Mouse (Mus musculus) heart, adult 2 months (tissue): ENCODE measurements around the gene Cnst. TPM values are rescaled to one million over a fixed set of nuclear protein-coding genes. Genes with fewer than 3 reads are reported as not detected.

ENCODE experiments used
- DNase-seq, 2 experiments: peaks; one replicate each; pipeline ENCODE4 v3.0.0; 2021
- H3K27ac ChIP-seq: fragments of 200-600 bp; 2 replicates; pipeline ENCODE4 v1.8.1; 2022
- H3K27me3 ChIP-seq: fragments of 200-500 bp; 2 replicates; pipeline ENCODE4 v1.6.1; 2012; ENCODE audit warnings: mild to moderate bottlenecking, low read length, inconsistent platforms, mixed read lengths; ENCODE audit not compliant: control insufficient read depth, insufficient read depth
- H3K36me3 ChIP-seq: fragments of 200-500 bp; 2 replicates; pipeline ENCODE4 v1.6.1; 2012; ENCODE audit warnings: low read length, inconsistent platforms; ENCODE audit not compliant: control insufficient read depth, insufficient read depth
- H3K4me1 ChIP-seq: fragments of 200-500 bp; 2 replicates; pipeline ENCODE4 v1.6.1; 2011; ENCODE audit warnings: low read length; ENCODE audit not compliant: control insufficient read depth, insufficient read depth
- H3K4me3 ChIP-seq: fragments of 200-600 bp; 2 replicates; pipeline ENCODE4 v1.8.1; 2022
- H3K79me2 ChIP-seq: fragments of 200-500 bp; replicated peaks from 2 replicates; pipeline ENCODE4 v1.6.1; 2012; ENCODE audit warnings: mild to moderate bottlenecking, inconsistent platforms, low read length, moderate library complexity, mixed read lengths; ENCODE audit not compliant: control insufficient read depth, insufficient read depth
- H3K9ac ChIP-seq: fragments of 200-500 bp; 2 replicates; pipeline ENCODE4 v1.6.1; 2012; ENCODE audit warnings: low read depth, mild to moderate bottlenecking, control low read depth, inconsistent platforms, low read length, mixed read lengths
- CTCF ChIP-seq: fragments of 200-600 bp; IDR thresholded peaks from 2 replicates; pipeline ENCODE4 v1.8.1; 2022; ENCODE audit warnings: antibody characterized with exemption, mild to moderate bottlenecking, moderate library complexity
- EP300 ChIP-seq: fragments of 200-500 bp; IDR thresholded peaks from 2 replicates; pipeline ENCODE4 v1.6.1; 2011; ENCODE audit warnings: low read depth, low read length, control low read depth; ENCODE audit not compliant: insufficient read depth
- POLR2A ChIP-seq: fragments of 200-500 bp; IDR thresholded peaks from 2 replicates; pipeline ENCODE4 v1.6.1; 2011; ENCODE audit warnings: mild to moderate bottlenecking, low read depth, low read length, control low read depth; ENCODE audit not compliant: insufficient read depth
- WGBS: fragments of 180-500 bp; shearing (Covaris S2); methylation state at CpG from one replicate; pipeline ENCODE4 v1.1.7; 2018; 5-methylcytosine and 5-hydroxymethylcytosine counted together
- intact Hi-C: fragments of 180-260 bp; cut with DNase I; formaldehyde crosslinking; loops from one replicate; pipeline ENCODE4 v1.15.1; 2025
- polyA plus RNA-seq: library from polyadenylated mRNA; depleted of rRNA; stranded (reverse); fragments of >200 nt; gene quantifications from 2 replicates; pipeline ENCODE4 v1.2.3, GENCODE M21; 2012
- total RNA-seq, 2 experiments: library from RNA; stranded (reverse); gene quantifications; 2 replicates each; pipeline ENCODE4 v1.2.3; 2021

Gene Cnst
- total and polyA plus RNA-seq, 3 experiments: 23.4 to 48.8 (median 46.7) TPM

- TF ChIP-seq CTCF: no peak
- no peak for TF ChIP-seq EP300
- no peak for TF ChIP-seq POLR2A
- Histone ChIP-seq H3K27ac (peak overlapping the region; percentile 71), H3K27me3 (no peaks in the 10 kb centered on the region), H3K4me3 (no peak overlapping the region), H3K79me2 (peaks cover 16% of the 10 kb centered on the region), H3K9ac (peak overlapping the region; percentile 35; the same call in 1 of the 2 replicates), H3K4me1 (peaks cover 28% of the 10 kb centered on the region), H3K36me3 (peaks cover 26% of the 10 kb centered on the region)
- DNase-seq: no peak
- intact Hi-C loops: no loop called here
- WGBS: 27% methylated on average over 4 of the region's 4 CpGs
Observed at GRCm38 (mm10) chr1:179568690-179569398, 22.7 kb downstream of the Cnst start.

DNA sequence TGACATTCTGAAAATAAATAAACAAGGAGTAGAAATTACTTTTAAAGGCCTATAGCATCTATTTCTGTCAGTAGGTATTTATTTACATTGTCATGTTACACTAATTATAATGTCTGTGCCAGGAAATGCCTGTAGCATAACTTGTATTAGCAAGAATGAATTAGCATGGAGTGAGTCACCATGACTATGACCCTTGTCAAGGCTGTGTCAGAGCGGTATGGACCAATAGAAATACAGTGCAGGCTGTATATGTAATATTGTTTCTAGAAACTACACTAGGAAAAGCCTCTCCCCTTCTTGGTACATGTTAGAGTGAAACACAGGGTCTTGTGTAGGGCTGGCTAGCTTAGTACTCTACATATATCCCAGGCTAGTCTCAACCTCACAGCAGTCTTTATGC lies 24.3 kb downstream of the Cnst start:
- Histone ChIP-seq H3K4me3 (no peak overlapping the region), H3K79me2 (peaks cover 16% of the 10 kb centered on the region), H3K4me1 (peaks cover 31% of the 10 kb centered on the region), H3K9ac (no peak overlapping the region), H3K27me3 (no peaks in the 10 kb centered on the region), H3K36me3 (peaks cover 26% of the 10 kb centered on the region), H3K27ac (no peak overlapping the region)
- 78% methylated on average over 1 of the region's 1 CpGs for WGBS
- no peak for DNase-seq
- intact Hi-C loops: no loop called here
- TF ChIP-seq CTCF (no peak), POLR2A (no peak), EP300 (no peak)

GRCm38 (mm10) chr1:179571686-179572085 lies 25.5 kb downstream of the Cnst start:
- 75% methylated on average over 4 of the region's 4 CpGs for WGBS
- DNase-seq: no peak
- Histone ChIP-seq H3K79me2 (peaks cover 12% of the 10 kb centered on the region), H3K9ac (no peak overlapping the region), H3K27ac (no peak overlapping the region), H3K4me3 (no peak overlapping the region), H3K4me1 (peaks cover 30% of the 10 kb centered on the region), H3K27me3 (no peaks in the 10 kb centered on the region), H3K36me3 (peaks cover 25% of the 10 kb centered on the region)
- TF ChIP-seq POLR2A (no peak), EP300 (no peak), CTCF (no peak)
- intact Hi-C loops: no loop called here

GRCm38 (mm10) chr1:179573650-179574206 lies 27.6 kb downstream of the Cnst start:
- TF ChIP-seq CTCF (no peak), POLR2A (no peak), EP300 (no peak)
- Histone ChIP-seq H3K79me2 (peaks cover 6% of the 10 kb centered on the region), H3K9ac (no peak overlapping the region), H3K27ac (no peak overlapping the region), H3K4me1 (peaks cover 16% of the 10 kb centered on the region), H3K4me3 (no peak overlapping the region), H3K36me3 (peaks cover 11% of the 10 kb centered on the region), H3K27me3 (no peaks in the 10 kb centered on the region)
- WGBS: 38% methylated on average over 6 of the region's 6 CpGs
- intact Hi-C loops: no loop called here
- no peak for DNase-seq

- Histone ChIP-seq H3K4me3 (no peak overlapping the region), H3K27ac (no peak overlapping the region)
- TF ChIP-seq POLR2A (no peak), EP300 (no peak), CTCF (no peak)
Observed at GRCm38 (mm10) chr1:179578625-179579024, 32.5 kb downstream of the Cnst start.

GRCm38 (mm10) chr1:179580200-179580599 lies 34.0 kb downstream of the Cnst start:
- intact Hi-C loops: no loop called here
- peaks cover 11% of the 10 kb centered on the region for H3K4me1 ChIP-seq

More at GRCm38 (mm10) chr1:179578625-179579024, 32.5 kb downstream of the Cnst start:
- whole genome bisulfite sequencing: 68% methylated on average over 6 of the region's 6 CpGs
- Histone ChIP-seq H3K79me2 (no peaks in the 10 kb centered on the region; the same call in 1 of the 2 replicates), H3K9ac (no peak overlapping the region), H3K27me3 (no peaks in the 10 kb centered on the region), H3K4me1 (peaks cover 11% of the 10 kb centered on the region), H3K36me3 (peaks cover 22% of the 10 kb centered on the region)
- DNase-seq: no peak
- intact Hi-C loops: no loop called here

More at GRCm38 (mm10) chr1:179580200-179580599, 34.0 kb downstream of the Cnst start:
- TF ChIP-seq CTCF (no peak), EP300 (no peak), POLR2A (no peak)
- DNase-seq: no peak
- WGBS: 41% methylated on average over 8 of the region's 8 CpGs
- H3K4me3 ChIP-seq: no peak overlapping the region
- no peaks in the 10 kb centered on the region for H3K27me3 ChIP-seq
- no peak overlapping the region for H3K9ac ChIP-seq
- H3K36me3 ChIP-seq: peaks cover 25% of the 10 kb centered on the region
- H3K27ac ChIP-seq: no peak overlapping the region; the same call in 1 of the 2 replicates
- H3K79me2 ChIP-seq: no peaks in the 10 kb centered on the region; the same call in 1 of the 2 replicates
